Mouse (Mus musculus): ENCODE measurements around the gene Abcc2. TPM values are rescaled to one million over a fixed set of nuclear protein-coding genes. Genes with fewer than 3 reads are reported as not detected.

Gene Abcc2
- total RNA-seq (2014; rRNA removed) = 0.05 and 0.32 TPM in 2 replicates
- polyA plus RNA-seq (2015; fragmentation: Nextera tagmentation; extraction: Ambion mirVana) = 0.08 and 0.10 TPM in 2 replicates

GRCm38 (mm10) chr19:43781980-43782379 lies at the start of gene Abcc2:
Gene Abcc2, plus strand, starts transcription at chr19:43782192.
- TF ChIP-seq CTCF (IDR thresholded peaks at IDR 0.05; ENCODE audit: low read depth) = no peak
- H3K9me3 ChIP-seq (ENCODE audit: low read length) = no peaks in the 10 kb centered on the region

GRCm38 (mm10) chr19:43738409-43738808 lies 43.6 kb upstream of the Abcc2 start:
- no peak for TF ChIP-seq CTCF (IDR thresholded peaks at IDR 0.05; ENCODE audit: low read depth)
- Histone ChIP-seq H3K4me2 (ENCODE audit: low read depth, low read length) (no peak overlapping the region), H3K27me3 (ENCODE audit: insufficient read depth, low read length) (no peaks in the 10 kb centered on the region), H3K4me3 (ENCODE audit: low read length) (no peak overlapping the region), H3K36me3 (ENCODE audit: insufficient read depth, low read length) (peaks cover 45% of the 10 kb centered on the region), H3K9ac (replicated peaks; ENCODE audit: low read length) (no peak overlapping the region), H3K4me1 (ENCODE audit: insufficient read depth, low read length) (no peaks in the 10 kb centered on the region), H3K27ac (no peak overlapping the region), H3K9me3 (ENCODE audit: low read length) (no peaks in the 10 kb centered on the region)
- ATAC-seq = no peak
- DNase-seq (ENCODE audit: low spot score) = no peak
- WGBS = 96% methylated on average over 10 of the region's 10 CpGs

More at GRCm38 (mm10) chr19:43781980-43782379, at the start of gene Abcc2:
- Histone ChIP-seq H3K4me1 (ENCODE audit: insufficient read depth, low read length) (no peaks in the 10 kb centered on the region), H3K9ac (replicated peaks; ENCODE audit: low read length) (no peak within 1 kb of the TSS), H3K36me3 (ENCODE audit: insufficient read depth, low read length) (no peaks in the 10 kb centered on the region), H3K4me2 (ENCODE audit: low read depth, low read length) (no peak within 1 kb of the TSS), H3K27ac (no peak within 1 kb of the TSS), H3K4me3 (ENCODE audit: low read length) (no peak within 1 kb of the TSS), H3K27me3 (ENCODE audit: insufficient read depth, low read length) (no peaks in the 10 kb centered on the region)
- DNase-seq (ENCODE audit: low spot score) = no peak
- no peak for ATAC-seq
- WGBS = 78% methylated on average over 3 of the region's 3 CpGs

GRCm38 (mm10) chr19:43743401-43743800 lies 38.6 kb upstream of the Abcc2 start:
- H3K4me3 ChIP-seq (ENCODE audit: low read length) = no peak overlapping the region
- no peaks in the 10 kb centered on the region for H3K27me3 ChIP-seq (ENCODE audit: insufficient read depth, low read length)
- H3K27ac ChIP-seq = no peak overlapping the region
- H3K36me3 ChIP-seq (ENCODE audit: insufficient read depth, low read length) = peaks cover 43% of the 10 kb centered on the region
- no peak overlapping the region for H3K4me2 ChIP-seq (ENCODE audit: low read depth, low read length)
- no peak for TF ChIP-seq CTCF (IDR thresholded peaks at IDR 0.05; ENCODE audit: low read depth)
- ATAC-seq = no peak
- H3K9me3 ChIP-seq (ENCODE audit: low read length) = no peaks in the 10 kb centered on the region
- no peak for DNase-seq (ENCODE audit: low spot score)
- no peak overlapping the region for H3K9ac ChIP-seq (replicated peaks; ENCODE audit: low read length)
- no peaks in the 10 kb centered on the region for H3K4me1 ChIP-seq (ENCODE audit: insufficient read depth, low read length)
- WGBS = 95% methylated on average over 7 of the region's 7 CpGs

GRCm38 (mm10) chr19:43745740-43746139 lies 36.3 kb upstream of the Abcc2 start:
- Histone ChIP-seq H3K4me1 (ENCODE audit: insufficient read depth, low read length) (no peaks in the 10 kb centered on the region), H3K9ac (replicated peaks; ENCODE audit: low read length) (no peak overlapping the region), H3K4me2 (ENCODE audit: low read depth, low read length) (no peak overlapping the region), H3K4me3 (ENCODE audit: low read length) (no peak overlapping the region), H3K36me3 (ENCODE audit: insufficient read depth, low read length) (peaks cover 56% of the 10 kb centered on the region), H3K9me3 (ENCODE audit: low read length) (no peaks in the 10 kb centered on the region), H3K27ac (no peak overlapping the region), H3K27me3 (ENCODE audit: insufficient read depth, low read length) (no peaks in the 10 kb centered on the region)
- ATAC-seq (no peak), DNase-seq (ENCODE audit: low spot score) (no peak)
- TF ChIP-seq CTCF (IDR thresholded peaks at IDR 0.05; ENCODE audit: low read depth) = no peak
- WGBS = 93% methylated on average over 3 of the region's 3 CpGs

- Histone ChIP-seq H3K4me1 (ENCODE audit: insufficient read depth, low read length) (no peaks in the 10 kb centered on the region), H3K27ac (no peak overlapping the region), H3K4me2 (ENCODE audit: low read depth, low read length) (no peak overlapping the region), H3K9me3 (ENCODE audit: low read length) (no peaks in the 10 kb centered on the region), H3K36me3 (ENCODE audit: insufficient read depth, low read length) (peaks cover 46% of the 10 kb centered on the region), H3K9ac (replicated peaks; ENCODE audit: low read length) (no peak overlapping the region), H3K4me3 (ENCODE audit: low read length) (no peak overlapping the region), H3K27me3 (ENCODE audit: insufficient read depth, low read length) (no peaks in the 10 kb centered on the region)
- no peak for DNase-seq (ENCODE audit: low spot score)
- no peak for TF ChIP-seq CTCF (IDR thresholded peaks at IDR 0.05; ENCODE audit: low read depth)
- 88% methylated on average over 4 of the region's 4 CpGs for WGBS
- no peak for ATAC-seq
These were observed 34.1 kb upstream of the Abcc2 start for GRCm38 (mm10) chr19:43747877-43748276.

- no peak for TF ChIP-seq CTCF (IDR thresholded peaks at IDR 0.05; ENCODE audit: low read depth)
- H3K9ac ChIP-seq (replicated peaks; ENCODE audit: low read length) = no peak overlapping the region
- H3K9me3 ChIP-seq (ENCODE audit: low read length) = no peaks in the 10 kb centered on the region
- peaks cover 3% of the 10 kb centered on the region; the same call in 1 of the 2 replicates for H3K4me1 ChIP-seq (ENCODE audit: insufficient read depth, low read length)
- H3K4me3 ChIP-seq (ENCODE audit: low read length) = no peak overlapping the region
- no peak for DNase-seq (ENCODE audit: low spot score)
- peaks cover 35% of the 10 kb centered on the region for H3K36me3 ChIP-seq (ENCODE audit: insufficient read depth, low read length)
- no peak overlapping the region for H3K4me2 ChIP-seq (ENCODE audit: low read depth, low read length)
- H3K27ac ChIP-seq = no peak overlapping the region
- no peaks in the 10 kb centered on the region for H3K27me3 ChIP-seq (ENCODE audit: insufficient read depth, low read length)
- no peak for ATAC-seq
- 95% methylated on average over 2 of the region's 2 CpGs for WGBS
These were observed 32.0 kb upstream of the Abcc2 start for GRCm38 (mm10) chr19:43750008-43750407.

GRCm38 (mm10) chr19:43752489-43753225 lies 29.3 kb upstream of the Abcc2 start, which contains the start of the genes Cutc and Cox15:
Gene Cutc, plus strand, starts transcription at chr19:43752996.
Gene Cox15, minus strand, starts transcription at chr19:43753000.
- peak; percentile 53 for TF ChIP-seq CTCF (IDR thresholded peaks at IDR 0.05; ENCODE audit: low read depth)
- Histone ChIP-seq H3K27ac (peak within 1 kb of the TSS; percentile 94), H3K4me2 (ENCODE audit: low read depth, low read length) (peak within 1 kb of the TSS; percentile 71), H3K4me3 (ENCODE audit: low read length) (peak within 1 kb of the TSS; percentile 72), H3K9me3 (ENCODE audit: low read length) (no peaks in the 10 kb centered on the region), H3K4me1 (ENCODE audit: insufficient read depth, low read length) (peaks cover 3% of the 10 kb centered on the region; the same call in 1 of the 2 replicates), H3K9ac (replicated peaks; ENCODE audit: low read length) (peak within 1 kb of the TSS; percentile 75), H3K27me3 (ENCODE audit: insufficient read depth, low read length) (no peaks in the 10 kb centered on the region), H3K36me3 (ENCODE audit: insufficient read depth, low read length) (peaks cover 23% of the 10 kb centered on the region)
- WGBS = under 1% methylated on average over 52 of the region's 62 CpGs
- peak; percentile 98 for DNase-seq (ENCODE audit: low spot score)
- ATAC-seq = peak; percentile 94
